Mouse (Mus musculus) embryo, embryonic 10.5 days (tissue): Measurements from ENCODE around the gene Npdc1.
"Not testable (repeated sequence)": the region's sequence is repeated elsewhere in the genome, so short reads cannot be mapped to it uniquely, and the experiment has no call there.

Source experiments
- DNase-seq: peaks from one replicate; pipeline ENCODE4 v3.0.0-alpha.2; 2015; ENCODE audit warnings: low spot score

Npdc1 gene

DNA sequence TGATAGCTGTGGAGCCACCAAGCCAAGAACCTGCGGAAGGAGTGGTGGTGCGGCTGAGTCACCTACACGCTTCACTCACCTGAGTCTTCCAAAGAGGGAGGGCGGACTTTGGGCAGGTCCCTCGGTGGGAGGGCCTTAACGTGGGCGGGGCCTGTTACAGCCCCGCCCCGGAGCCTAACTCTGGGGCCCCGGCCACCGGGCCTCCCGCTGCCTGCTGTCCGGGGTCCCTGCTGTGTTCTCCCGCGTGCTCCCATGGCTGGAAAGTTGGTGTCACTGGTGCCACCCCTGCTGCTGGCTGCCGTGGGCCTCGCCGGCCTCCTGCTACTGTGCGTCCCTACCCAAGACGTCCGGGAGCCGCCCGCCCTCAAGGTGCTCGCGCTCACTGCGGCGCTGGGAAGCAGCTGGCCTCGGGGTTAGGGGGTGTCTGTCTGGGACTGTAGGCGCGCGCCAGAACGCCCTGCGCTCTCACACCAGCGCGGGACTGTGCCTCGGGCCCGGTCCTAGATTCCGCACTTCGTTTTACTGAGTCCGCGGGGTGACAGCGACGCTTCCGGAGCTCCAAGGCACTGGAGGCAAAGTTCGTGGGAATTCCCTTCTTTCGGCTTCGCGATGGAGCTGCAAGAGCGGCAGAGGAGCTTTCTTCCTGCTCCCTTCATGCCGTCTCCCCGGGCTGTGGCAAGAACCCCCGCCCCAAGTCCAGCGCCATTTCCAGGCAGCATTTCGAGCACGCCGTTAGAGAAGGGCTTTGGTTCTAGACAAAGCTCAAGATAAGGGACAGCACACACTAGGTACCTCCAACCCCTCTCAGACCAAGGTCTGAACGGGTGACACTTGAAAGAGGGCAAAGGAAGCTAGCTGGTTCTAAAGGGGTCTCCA is 3.2 kb upstream of the Npdc1 start, which contains the start of gene Entpd2:
Gene Entpd2, plus strand, starts transcription at position 154 of the 876 bp plus-strand sequence.
- DNase-seq = peak; percentile 50

DNA sequence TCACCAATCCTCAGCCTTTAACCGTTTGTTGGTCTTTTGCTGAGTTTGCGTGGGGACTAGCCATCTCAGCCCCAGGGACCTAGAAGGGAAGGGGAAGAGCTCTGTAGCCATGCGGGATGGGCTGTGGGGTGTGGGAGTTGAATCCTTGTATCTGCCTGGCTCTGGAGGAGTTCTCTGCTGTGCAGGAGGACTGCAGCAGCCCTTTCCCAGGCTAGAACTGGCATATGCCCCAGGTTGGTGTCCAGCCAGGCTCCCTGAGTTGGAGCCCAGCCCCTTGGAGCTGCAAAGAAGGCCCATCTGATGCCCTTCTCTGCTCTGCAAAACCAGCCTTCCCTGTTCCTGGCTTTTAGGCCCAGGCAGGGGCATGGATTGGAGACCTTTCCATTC is 2.6 kb upstream of the Npdc1 start:
- DNase-seq = no peak

DNA sequence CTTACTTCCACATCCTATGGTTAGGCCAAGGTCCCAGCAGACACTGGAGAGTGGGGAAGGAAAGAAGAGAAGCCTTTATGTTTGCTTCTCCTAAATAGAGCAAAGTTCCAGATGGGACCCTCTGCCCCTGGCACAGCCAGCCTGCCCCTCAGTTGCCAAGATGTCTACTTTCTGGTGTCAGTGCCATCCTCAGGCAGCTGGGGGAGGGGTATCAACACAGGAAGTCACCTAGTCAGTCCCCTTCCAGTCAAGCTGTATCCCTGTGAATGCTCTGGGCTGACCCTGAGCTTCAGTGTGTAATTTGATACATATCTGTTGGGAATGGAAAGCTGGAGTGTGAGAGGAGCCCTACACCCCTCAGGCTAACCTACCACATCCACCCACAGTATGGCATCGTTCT is 2.1 kb upstream of the Npdc1 start:
- DNase-seq = no peak

DNA sequence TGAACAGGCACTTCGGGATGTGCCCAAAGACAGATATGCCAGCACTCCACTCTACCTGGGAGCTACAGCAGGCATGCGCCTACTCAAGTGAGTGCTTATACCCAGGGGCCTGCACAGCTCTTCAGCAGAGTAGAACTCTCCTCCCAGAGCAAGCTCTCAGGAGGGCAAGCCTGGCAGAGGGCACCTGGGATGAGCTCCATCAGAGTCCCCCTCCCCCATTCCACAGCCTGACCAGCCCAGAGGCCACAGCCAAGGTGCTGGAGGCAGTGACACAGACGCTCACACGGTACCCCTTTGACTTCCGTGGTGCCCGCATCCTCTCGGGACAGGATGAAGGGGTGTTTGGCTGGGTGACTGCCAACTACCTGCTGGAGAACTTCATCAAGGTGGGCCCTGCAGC is 1.1 kb upstream of the Npdc1 start:
- no peak for DNase-seq

DNA sequence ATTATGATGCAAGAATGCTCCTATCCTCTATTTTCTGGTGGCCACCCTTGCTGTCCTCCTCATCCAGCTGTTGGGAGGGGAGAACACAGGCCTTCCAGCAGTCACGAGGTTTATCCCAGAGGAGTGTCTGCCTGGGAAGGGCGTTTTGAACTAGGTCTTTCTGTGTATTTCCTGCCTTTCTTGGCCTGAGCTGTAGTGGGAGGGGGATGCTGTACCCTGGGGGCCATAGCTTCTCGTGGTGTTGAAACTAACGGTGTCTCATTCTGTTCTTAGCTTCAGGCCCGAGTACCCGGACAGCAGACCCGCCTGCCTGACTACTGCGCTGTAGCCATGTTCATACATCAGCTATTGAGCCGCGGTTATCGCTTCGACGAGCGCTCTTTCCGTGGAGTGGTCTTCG is 1.1 kb downstream of the Npdc1 start:
- DNase-seq = no peak

DNA sequence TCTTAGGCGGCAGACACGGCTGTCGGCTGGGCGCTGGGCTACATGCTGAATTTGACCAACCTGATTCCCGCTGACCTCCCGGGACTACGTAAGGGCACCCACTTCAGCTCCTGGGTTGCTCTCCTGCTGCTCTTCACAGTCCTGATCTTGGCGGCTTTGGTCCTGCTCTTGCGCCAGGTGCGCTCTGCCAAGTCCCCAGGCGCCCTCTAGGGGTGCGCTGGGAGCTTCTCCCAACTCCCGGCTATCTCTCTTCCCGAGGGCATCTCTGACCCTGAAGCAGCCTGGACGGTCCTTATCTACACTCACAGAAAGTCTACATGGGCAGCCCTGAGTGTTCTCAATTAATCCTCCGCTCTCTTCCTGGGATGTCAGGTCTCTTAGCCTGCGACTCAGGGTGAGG is 1.6 kb downstream of the Npdc1 start:
- peak; percentile 55 for DNase-seq

DNA sequence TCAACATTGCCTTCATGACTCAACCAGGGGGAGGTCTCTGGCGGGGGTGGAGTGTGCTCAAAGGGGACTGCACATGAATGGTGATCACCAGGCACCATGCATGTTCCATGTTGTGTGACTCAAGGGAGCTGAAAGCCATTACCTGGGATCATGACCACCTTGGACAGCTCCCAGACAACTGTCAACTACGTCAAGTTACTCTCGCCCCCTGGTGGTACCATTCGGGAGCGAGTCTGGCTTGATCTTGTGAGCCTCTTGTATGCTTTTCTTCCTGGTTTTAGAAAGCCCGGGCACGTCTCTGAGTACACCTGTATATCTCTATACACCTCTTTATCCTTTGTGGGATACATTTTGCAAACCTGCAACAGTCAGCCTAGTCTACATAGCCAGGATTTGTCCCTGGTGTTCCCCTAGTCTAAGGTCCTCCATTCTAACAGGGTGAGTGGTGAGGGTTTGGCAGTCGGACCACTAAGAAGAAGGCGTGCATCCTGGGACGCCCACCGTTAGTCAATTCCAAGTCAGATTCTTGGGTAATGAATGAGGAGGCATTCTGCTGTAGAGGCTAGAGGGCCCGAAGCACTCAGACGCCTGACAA is 3.3 kb downstream of the Npdc1 start:
- DNase-seq = peak; percentile 93

DNA sequence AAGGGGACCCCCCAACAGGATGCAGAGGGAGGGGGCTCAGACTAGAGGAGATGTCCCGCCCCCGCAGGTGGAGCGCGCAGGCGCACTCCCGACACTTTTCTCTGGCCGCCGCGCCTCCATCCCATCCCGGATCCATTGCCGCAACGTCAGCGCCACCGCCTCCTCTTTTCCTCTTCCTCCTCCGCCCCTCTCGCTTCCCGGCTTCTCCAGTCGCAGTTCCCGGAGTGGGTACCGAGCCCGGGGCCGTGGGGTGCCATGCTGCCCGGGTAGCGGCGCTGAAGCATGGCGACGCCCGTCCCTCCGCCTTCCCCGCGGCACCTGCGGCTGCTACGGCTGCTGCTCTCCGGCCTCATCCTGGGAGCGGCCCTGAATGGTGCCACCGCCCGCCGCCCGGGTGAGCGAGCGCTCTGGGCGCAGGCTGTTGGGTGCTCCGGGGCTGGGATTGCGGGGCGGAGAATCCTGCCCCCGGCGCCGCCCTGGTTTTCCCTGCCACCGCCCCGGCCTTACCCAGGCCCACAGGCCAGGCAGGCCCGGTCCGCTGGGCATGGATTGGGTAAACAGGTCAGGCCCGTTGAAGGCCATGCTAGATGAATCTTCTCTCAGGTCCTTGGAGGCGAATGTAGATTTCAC is 3.9 kb downstream of the Npdc1 start:
- no peak for DNase-seq

DNA sequence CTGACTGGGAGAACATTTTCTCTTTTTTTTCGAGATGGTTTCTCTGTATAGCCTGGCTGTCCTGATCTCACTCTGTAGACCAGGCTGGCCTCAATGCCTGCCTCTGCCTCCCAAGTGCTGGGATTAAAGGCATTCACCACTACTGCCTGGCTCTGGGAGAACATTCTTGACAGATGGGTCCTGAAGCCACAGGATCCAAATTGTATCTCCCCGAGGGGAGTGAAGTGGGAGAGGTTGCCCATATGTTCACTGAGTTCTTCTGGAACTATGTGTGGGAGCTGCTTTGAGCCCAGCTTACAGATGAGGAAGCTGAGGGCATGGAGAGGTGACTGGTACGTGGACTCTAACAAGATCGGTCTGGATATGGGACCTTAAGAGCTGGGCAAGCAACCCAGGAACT is 4.8 kb downstream of the Npdc1 start:
- DNase-seq = no peak

DNA sequence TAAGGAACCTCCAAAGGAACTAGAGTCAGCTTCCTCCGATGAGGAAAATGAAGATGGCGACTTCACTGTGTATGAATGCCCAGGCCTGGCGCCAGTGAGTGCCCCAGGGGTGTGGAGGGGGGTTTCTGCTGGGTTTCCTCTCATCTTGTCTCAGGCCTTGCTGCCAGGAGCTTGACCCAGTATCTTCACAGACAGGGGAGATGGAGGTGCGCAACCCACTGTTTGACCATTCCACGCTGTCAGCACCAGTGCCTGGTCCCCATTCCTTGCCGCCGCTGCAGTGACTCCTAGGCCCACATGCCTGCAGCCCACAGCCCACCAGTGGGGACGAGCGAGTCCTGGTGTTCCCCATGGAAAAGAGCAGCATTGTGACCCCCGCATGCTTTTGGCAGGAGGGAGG is 9.8 kb downstream of the Npdc1 start:
- no peak for DNase-seq

DNA sequence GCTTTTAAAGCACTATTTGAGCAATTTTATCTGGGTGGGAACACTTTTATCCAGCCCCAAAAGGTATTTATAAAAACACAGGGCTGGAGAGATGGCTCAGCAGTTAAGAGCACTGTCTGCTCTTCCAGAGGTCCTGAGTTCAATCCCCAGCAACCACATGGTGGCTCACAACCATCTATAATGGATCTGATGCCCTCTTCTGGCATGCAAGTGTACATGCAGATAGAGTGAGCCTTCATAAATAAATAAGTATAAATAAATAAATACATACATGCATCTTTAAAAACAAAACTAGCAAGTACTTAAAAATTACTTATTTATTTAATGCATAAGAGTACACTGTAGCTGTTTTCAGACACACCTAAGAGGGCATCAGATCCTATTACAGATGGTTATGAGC is 14.3 kb downstream of the Npdc1 start:
- not testable (repeated sequence) for DNase-seq

DNA sequence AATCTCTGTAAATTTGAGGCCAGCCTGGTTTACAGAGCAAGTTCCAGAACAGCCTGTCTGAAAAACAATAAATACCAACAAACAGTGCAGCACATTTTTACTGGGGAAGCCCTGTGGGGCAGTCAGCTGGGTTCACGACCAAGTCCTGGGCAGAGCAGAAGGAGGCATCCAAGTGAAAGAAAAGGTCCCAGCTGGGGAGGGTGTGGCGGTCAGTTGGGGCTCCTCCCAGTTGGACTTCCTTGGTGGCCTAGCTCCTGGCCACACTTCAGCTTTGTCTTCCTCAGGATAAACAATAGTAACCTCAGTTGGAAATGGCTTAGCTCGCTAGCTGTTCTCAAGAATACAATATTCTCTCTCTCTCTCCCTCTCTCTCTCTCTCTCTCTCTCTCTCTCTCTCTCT is 18.3 kb downstream of the Npdc1 start:
- no peak for DNase-seq

DNA sequence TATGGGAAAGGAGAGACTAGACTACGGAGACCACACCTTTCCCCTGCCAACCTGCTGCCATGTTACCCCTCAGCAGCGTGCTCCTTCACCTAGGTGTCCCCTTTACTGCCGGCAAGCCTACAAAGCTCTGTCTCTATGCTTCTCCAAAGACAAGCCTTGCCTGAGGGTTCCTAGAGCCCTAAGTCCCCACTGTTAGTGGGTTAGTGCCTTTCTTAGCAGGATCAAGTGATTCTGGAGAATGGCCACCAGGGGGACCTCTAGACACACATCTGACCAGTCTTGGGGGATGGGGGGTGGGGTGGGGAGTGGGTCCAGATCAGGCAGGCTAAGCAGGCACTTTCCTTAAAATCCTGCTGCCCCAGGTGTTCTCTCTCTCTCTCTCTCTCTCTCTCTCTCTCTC is 22.7 kb downstream of the Npdc1 start:
- peak; percentile 83 for DNase-seq

DNA sequence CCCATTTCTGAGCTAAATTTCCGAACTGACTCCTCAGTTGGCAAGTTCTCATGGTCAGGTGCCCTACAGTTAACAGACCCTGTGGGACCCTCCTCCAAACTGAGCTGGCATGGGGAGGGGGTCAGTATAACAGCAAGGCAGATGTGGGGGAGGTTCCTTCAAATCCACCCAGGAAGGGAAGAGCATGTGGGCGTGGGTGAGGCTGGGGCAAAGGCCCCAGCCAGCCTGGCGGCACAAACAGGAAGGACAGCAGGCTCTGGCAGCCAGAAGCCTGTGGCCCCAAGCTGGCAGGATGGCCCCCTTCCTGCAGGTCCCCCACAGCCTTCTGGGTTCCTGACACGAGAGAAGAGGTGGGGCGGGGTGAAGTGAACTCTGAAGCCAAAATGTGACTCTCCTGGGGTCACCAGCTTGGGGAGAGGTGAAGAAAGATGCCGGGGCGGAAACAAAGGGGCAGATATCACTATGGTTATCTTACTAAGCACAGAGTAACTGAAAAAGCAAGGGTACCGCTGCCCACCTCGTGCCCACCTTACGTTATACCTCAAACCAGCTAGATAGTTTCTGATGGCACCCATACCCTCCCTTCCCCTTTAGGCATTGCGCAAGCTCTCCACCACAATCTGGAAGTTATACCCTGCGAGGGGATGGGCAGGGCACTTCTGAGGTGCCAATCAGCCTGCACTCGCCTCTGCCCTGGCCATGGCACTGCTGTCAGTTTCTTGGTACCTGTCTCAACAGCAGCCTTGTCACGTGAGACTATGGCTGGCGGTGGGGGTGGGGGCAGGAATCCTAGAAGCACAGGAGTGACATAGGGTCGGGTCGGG is 23.6 kb downstream of the Npdc1 start, which contains the start of gene Fut7:
Gene Fut7, plus strand, starts transcription at position 681 of the 824 bp plus-strand sequence.
- no peak for DNase-seq

DNA sequence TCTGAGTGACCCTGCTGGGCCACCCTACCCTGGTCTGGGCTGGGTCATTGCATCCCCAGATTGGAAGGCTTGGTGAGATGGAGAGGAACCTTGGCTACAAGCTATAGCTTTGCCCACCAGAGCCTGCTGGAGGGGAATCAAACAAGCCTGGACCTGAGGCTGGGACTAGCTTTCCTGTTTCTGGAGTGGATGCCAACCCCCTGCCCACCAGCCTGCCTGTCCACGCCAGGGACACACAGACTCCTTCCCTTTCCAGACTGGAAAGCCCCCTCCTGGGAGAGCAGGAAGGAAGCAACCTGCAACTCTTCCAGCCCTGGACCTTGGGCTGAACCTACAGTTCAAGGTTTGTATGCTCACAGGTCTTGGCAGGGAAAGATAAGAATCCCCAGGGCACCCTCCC is 24.5 kb downstream of the Npdc1 start:
- DNase-seq = no peak

DNA sequence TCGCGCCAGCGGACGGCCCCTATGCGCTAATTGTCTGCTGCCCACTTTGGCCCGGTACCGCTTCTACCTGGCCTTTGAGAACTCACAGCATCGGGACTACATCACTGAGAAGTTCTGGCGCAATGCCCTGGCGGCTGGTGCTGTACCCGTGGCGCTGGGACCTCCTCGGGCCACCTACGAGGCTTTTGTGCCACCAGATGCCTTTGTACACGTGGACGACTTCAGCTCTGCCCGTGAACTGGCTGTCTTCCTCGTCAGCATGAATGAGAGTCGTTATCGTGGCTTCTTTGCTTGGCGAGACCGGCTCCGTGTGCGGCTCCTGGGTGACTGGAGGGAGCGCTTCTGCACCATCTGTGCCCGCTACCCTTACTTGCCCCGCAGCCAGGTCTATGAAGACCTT is 26.3 kb downstream of the Npdc1 start:
- no peak for DNase-seq

DNA sequence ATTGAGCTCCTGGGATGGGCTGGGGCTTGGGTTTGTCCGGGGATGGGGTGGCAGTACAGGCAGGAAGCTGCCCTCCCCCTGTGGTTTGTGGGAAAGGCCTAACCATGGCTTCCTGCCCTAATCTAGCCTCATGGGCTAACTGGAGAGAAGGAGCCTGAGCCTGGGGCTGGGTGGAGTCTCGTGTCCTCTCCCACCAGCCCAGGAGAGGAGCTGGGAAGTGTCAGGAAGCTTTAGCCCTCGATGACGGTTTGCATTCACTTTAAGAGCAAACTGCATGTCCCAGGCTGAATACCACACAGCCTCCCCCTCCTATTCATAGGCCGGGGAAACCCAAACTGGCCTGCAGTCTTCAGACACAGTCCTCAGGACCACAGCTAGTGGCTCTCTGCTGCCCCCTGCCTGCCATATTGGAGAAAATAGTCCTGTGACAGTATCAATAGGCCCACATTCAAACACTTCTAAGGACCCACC is 27.6 kb downstream of the Npdc1 start:
- DNase-seq = peak; percentile 91

DNA sequence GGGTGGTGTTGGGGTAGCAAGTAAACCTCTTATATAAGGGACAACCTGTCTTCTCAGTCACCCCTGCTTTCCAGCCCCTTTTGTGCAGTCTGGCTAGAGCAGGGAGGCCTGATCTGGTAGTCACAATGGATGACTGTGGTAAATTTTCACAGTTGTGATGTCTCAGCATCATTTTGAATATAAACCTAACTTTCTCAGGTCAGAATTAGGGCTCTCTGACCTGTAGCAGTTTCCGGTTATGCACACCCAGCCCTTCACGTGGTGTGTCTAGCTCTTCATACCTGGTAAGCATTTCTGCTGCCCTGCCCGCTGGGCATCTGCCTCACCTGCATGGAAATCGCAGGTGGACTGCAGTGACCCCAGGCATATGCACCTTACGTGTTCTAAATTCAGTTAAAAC is 28.1 kb downstream of the Npdc1 start:
- no peak for DNase-seq

DNA sequence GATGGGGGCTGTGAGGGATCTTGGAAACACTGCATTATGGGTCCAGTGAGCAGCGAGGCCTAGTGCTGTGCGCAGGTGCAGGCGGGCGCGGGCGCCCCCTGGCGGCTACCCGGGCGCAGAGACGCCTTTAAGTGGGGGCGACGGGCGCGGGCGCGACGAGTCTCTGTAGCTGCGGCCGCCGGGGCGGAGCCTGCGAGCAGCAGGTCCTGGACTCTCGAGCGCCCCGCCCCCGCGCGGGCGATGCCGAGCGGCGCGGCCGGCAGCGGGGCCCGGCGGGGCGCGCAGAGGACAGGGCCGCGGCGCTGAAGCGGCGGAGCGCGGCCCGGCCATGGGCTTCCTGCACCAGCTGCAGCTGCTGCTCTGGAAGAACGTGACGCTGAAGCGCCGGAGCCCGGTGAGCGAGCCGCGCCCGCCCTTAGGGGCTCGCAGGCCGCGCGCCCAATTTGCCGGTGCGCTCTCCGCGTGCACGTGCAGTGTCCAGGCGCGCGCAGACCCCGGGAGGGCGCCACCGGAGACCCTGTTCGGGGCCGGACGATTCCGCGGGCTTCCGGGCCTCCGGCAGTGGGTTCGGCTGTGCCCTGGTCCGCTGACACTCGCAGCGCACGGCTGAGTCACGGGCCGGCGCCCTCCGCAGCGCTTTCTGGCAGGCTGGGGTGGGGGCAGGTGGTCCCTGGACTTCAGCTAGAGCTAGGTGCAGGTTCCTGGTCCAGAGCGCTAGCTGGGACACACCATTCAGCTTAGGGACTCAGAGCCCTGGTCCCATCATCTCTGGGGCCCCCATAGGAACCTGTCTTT is 29.5 kb downstream of the Npdc1 start, which contains the start of gene Abca2:
Gene Abca2, plus strand, starts transcription at position 262 of the 795 bp plus-strand sequence.
- peak; percentile 96 for DNase-seq

DNA sequence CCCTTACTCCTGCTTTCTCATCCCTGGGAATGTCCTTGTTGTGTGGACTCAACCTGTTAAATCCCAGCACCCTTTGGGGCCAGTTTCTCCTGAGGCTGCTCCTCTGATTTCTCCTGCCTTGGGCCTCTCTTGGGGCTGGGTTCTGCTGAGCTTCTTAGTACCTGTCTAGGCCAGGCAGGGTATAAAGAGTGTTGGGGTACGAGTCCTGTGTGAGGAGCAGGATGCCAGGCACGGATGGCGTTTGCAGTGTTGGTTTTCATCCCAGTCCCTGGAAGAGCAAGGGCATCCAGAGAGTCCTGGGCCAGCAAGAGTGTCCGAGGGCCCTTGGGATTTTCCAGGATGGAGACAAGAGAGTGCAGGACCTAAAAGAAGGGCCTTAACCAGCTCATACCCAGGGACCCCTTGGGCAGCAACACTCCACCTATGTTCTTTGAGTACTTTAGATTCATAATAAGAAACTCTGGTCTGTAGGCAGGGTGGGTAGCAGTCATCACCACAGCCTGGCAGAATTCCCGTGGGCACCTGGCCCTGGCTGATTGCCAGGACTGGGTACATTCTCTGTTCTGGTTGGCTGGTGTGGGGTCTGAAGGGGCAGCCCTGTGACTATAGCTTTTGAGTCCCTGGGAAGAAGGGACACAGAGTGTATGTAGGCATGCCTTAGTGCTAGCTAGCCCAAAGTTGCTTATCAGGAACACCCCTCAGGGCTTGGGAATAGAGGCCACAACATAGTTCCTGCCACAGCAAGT is 30.5 kb downstream of the Npdc1 start:
- no peak for DNase-seq
